Mouse (Mus musculus) ES-Bruce4 (cell line): Measurements from ENCODE around the gene A030003K21Rik.

Source experiments
- CTCF ChIP-seq: IDR thresholded peaks from one replicate; pipeline ENCODE4 v1.8.1; 2011; ENCODE audit warnings: low read depth, low read length
- EP300 ChIP-seq: IDR thresholded peaks from 2 replicates; pipeline ENCODE4 v1.6.1; 2011; ENCODE audit warnings: low read depth, low read length; ENCODE audit not compliant: insufficient read depth
- POLR2A ChIP-seq: IDR thresholded peaks from one replicate; pipeline ENCODE4 v1.8.1; 2011; ENCODE audit warnings: low read length; ENCODE audit not compliant: insufficient read depth

GRCm38 (mm10) chr1:82991596-82991995 is 48.4 kb upstream of the A030003K21Rik start:
- TF ChIP-seq POLR2A (no peak), CTCF (no peak), EP300 (no peak)
